Mouse (Mus musculus) kidney, adult 18-20 months (tissue): ENCODE results near the gene Slc4a2.
A peak's percentile ranks its signal among the peaks of the same experiment; 100 is the strongest.

Experiments used
- DNase-seq: peaks from one replicate; pipeline ENCODE4 v3.0.0; 2021

Gene Slc4a2

GRCm38 (mm10) chr5:24472884-24473619, 49.4 kb downstream of the Slc4a2 start:
- no peak for DNase-seq

GRCm38 (mm10) chr5:24474025-24474722, 50.5 kb downstream of the Slc4a2 start:
- DNase-seq, result peak; percentile 15

GRCm38 (mm10) chr5:24474723-24475261, 51.2 kb downstream of the Slc4a2 start:
- DNase-seq, result peak; percentile 57

GRCm38 (mm10) chr5:24475476-24476241, 52.0 kb downstream of the Slc4a2 start:
- DNase-seq, result peak; percentile 55

GRCm38 (mm10) chr5:24477909-24478308, 54.3 kb downstream of the Slc4a2 start:
- no peak for DNase-seq

- peak; percentile 83 for DNase-seq
Measured at GRCm38 (mm10) chr5:24481647-24482046, 58.0 kb downstream of the Slc4a2 start.

- peak; percentile 77 for DNase-seq
Measured at GRCm38 (mm10) chr5:24482247-24483079, 58.8 kb downstream of the Slc4a2 start.

GRCm38 (mm10) chr5:24483326-24483725, 59.7 kb downstream of the Slc4a2 start:
- DNase-seq, result peak; percentile 81

- peak; percentile 29 for DNase-seq
Measured at GRCm38 (mm10) chr5:24484963-24485362, 61.3 kb downstream of the Slc4a2 start.

- peak; percentile 89 for DNase-seq
Measured at GRCm38 (mm10) chr5:24486097-24486496, 62.5 kb downstream of the Slc4a2 start.

GRCm38 (mm10) chr5:24486738-24487137, 63.1 kb downstream of the Slc4a2 start:
- no peak for DNase-seq

- no peak for DNase-seq
Measured at GRCm38 (mm10) chr5:24490413-24490920, 66.8 kb downstream of the Slc4a2 start.
